Mouse (Mus musculus): Measurements from ENCODE around the gene Mt4. TPM values are rescaled to one million over a fixed set of nuclear protein-coding genes. Genes with fewer than 3 reads are reported as not detected.

The Mt4 gene
- polyA plus RNA-seq (2015; fragmentation: Nextera tagmentation; extraction: Ambion mirVana): 0.66 and 0.92 TPM in 2 replicates

DNA sequence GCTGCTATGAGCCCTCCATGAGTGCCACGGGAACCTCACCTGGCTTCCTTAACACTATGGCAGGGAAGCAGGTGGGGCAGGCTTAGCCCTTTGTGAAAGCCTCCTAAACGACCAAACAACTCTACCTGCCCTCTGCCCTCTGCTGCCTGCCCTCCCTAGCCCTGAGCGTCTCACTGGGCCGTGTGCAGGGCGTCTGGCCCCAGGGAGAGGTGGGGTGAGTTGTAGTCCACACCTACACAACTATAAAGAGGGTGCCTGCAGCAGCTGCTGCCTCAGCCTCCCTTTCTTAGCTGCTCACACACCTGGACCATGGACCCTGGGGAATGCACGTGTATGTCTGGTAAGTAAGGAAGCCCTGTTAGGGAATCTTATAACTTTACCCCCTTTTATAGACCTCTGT, at the start of gene Mt4:
Gene Mt4 (plus strand): TSS at position 265 of the 400 bp plus-strand sequence.
- no peaks in the 10 kb centered on the region for H3K36me3 ChIP-seq
- H3K4me1 ChIP-seq: no peaks in the 10 kb centered on the region
- H3K4me3 ChIP-seq (replicated peaks): no peak within 1 kb of the TSS
- H3K9me3 ChIP-seq: no peaks in the 10 kb centered on the region
- no peak within 1 kb of the TSS for H3K4me2 ChIP-seq
- no peak within 1 kb of the TSS for H3K9ac ChIP-seq
- H3K27me3 ChIP-seq (replicated peaks): no peaks in the 10 kb centered on the region
- H3K27ac ChIP-seq: no peak within 1 kb of the TSS
- 25% methylated on average over 6 of the region's 6 CpGs for WGBS
- no peak for ATAC-seq (ENCODE audit: insufficient read depth, low FRiP score, low read depth)

DNA sequence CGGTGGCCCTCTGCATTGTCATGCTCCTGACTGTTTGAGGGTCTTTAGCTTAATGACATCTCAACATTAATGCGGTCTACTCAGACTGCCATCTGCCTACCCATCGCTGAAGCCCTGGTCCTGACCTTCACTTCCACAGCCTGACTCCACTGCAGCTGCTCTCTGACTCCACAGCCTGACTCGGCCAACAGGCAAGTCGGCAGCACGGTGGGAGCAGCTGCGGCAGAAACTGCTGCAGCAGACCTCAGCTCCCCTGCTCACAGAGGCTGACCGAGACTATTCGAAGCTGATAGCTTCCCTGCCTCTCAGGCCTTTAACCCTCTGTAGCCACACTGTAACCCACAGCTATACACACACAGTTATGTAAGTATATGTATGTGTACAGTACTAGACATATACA, 49.0 kb upstream of the Mt4 start:
- Histone ChIP-seq H3K27me3 (replicated peaks) (no peaks in the 10 kb centered on the region), H3K36me3 (no peaks in the 10 kb centered on the region), H3K4me3 (replicated peaks) (no peak overlapping the region), H3K4me2 (no peak overlapping the region), H3K27ac (no peak overlapping the region), H3K9me3 (no peaks in the 10 kb centered on the region), H3K4me1 (no peaks in the 10 kb centered on the region), H3K9ac (no peak overlapping the region)
- ATAC-seq (ENCODE audit: insufficient read depth, low FRiP score, low read depth): no peak
- WGBS: 80% methylated on average over 9 of the region's 9 CpGs

DNA sequence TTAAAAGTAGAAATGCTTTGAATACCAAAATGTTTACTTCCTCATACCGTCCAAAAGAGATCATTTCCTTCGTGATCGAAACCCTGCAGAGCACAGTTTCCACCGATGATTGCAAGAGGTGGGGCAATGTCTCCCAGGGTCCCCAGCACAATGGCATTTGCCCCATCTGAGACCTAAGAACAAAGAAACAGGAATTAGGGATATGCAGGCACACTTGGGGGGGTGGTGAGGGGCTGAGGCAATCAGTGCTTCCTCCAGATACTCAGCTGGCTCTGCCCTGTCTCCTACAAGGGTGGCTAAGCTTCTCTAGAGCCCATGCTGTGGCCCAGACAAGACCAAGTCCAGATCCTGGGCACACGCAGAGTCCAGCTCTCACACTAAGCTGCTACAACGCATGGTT, 47.3 kb upstream of the Mt4 start:
- H3K27ac ChIP-seq: no peak overlapping the region
- no peaks in the 10 kb centered on the region for H3K27me3 ChIP-seq (replicated peaks)
- H3K4me1 ChIP-seq: no peaks in the 10 kb centered on the region
- no peak for ATAC-seq (ENCODE audit: insufficient read depth, low FRiP score, low read depth)
- H3K9me3 ChIP-seq: no peaks in the 10 kb centered on the region
- H3K9ac ChIP-seq: no peak overlapping the region
- 65% methylated on average over 6 of the region's 6 CpGs for WGBS
- no peaks in the 10 kb centered on the region for H3K36me3 ChIP-seq
- H3K4me3 ChIP-seq (replicated peaks): no peak overlapping the region
- H3K4me2 ChIP-seq: no peak overlapping the region

DNA sequence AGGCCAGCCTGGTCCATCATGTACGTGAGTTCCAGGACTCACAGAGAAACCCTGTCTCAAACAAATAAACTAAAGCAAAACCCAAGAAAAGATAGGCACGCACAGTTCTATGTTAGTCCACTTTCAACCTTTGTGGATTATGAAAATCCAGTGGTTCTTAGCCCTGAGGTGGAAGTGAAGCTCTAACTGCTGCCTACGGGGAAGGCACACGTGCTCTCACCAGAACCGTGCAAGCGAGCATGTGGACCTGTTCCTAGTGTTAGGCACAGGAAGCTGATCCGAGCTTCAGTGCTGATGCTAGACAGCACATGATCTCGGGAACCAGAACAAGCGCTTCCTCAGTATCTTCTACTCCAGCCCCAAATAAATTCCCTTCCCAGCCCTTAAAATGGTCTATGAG, 44.1 kb upstream of the Mt4 start:
- H3K36me3 ChIP-seq: no peaks in the 10 kb centered on the region
- ATAC-seq (ENCODE audit: insufficient read depth, low FRiP score, low read depth): no peak
- 80% methylated on average over 9 of the region's 9 CpGs for WGBS
- H3K9ac ChIP-seq: no peak overlapping the region
- no peaks in the 10 kb centered on the region for H3K4me1 ChIP-seq
- no peak overlapping the region for H3K4me3 ChIP-seq (replicated peaks)
- no peaks in the 10 kb centered on the region for H3K27me3 ChIP-seq (replicated peaks)
- H3K4me2 ChIP-seq: no peak overlapping the region
- no peaks in the 10 kb centered on the region for H3K9me3 ChIP-seq
- no peak overlapping the region for H3K27ac ChIP-seq

DNA sequence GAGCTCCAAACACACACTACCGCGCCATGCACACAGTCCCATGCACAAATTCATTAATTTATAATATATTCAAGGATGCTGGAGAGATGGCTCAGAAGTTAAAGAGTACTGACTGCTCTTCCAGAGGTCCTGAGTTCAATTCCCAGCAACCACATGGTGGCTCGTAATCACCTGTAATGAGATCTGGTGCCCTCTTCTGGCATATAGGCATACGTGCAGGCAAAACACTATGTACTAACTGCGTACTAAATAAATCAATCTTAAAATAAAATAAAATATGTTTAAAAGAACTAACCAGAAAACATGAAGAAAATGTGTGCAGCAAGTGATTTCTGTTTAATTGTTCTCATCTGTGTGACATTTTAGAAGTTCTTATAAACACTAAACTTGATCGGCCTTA, 42.7 kb upstream of the Mt4 start:
- H3K27me3 ChIP-seq (replicated peaks): no peaks in the 10 kb centered on the region
- no peaks in the 10 kb centered on the region for H3K4me1 ChIP-seq
- 79% methylated on average over 6 of the region's 6 CpGs for WGBS
- H3K27ac ChIP-seq: no peak overlapping the region
- ATAC-seq (ENCODE audit: insufficient read depth, low FRiP score, low read depth): no peak
- no peak overlapping the region for H3K9ac ChIP-seq
- no peaks in the 10 kb centered on the region for H3K9me3 ChIP-seq
- no peaks in the 10 kb centered on the region for H3K36me3 ChIP-seq
- H3K4me2 ChIP-seq: no peak overlapping the region
- no peak overlapping the region for H3K4me3 ChIP-seq (replicated peaks)

DNA sequence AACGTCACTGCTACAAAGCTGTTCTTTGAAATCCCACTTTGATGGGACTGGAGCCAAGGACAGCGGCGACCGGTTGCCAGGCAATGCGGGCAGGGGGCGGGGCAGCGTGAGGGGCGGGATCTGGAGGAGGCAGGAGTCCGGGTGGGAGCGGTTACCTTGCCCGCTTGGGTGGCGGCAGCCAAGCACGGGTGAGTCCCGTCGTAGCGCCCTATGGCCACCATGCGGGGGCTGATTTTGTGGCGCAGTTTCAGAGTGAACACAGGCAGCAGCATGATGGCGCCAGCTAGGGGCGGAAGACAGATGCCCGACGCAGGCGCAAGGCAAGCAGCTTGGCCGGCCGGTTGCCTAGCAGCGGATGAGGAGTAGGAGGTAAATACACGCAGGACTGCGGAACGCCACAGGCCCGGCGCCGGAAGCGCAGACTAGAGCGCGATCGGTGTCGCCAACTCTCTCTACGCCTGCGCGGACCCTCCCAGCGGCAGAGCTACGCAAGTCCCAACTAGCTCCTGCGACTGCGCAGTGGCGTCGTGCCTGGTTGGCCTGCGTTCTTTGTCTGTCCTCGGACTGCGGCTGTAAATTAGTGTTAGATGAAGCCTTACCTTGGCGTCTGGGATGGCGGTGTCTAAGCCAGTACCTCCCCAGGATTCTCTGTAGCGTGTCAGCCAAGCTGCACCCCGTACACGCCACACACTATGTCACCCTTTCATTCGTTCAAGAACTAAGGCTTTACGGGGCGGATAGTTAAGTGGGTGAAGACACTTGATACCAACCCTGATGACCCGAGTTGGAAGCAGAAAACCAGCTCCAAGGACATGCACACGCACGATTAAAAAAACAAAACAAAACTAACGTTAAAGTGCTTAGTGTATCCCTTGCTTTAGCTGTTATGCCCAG, 38.7 kb upstream of the Mt4 start, which contains the start of gene Bbs2:
Gene Bbs2 (minus strand): TSS at position 848 of the 894 bp plus-strand sequence.
- Histone ChIP-seq H3K4me2 (peak within 1 kb of the TSS; percentile 71), H3K36me3 (no peaks in the 10 kb centered on the region), H3K9me3 (no peaks in the 10 kb centered on the region), H3K27me3 (replicated peaks) (no peaks in the 10 kb centered on the region), H3K27ac (peak within 1 kb of the TSS; percentile 85), H3K4me3 (replicated peaks) (peak within 1 kb of the TSS; percentile 58), H3K9ac (peak within 1 kb of the TSS; percentile 37; the same call in 1 of the 2 replicates), H3K4me1 (no peaks in the 10 kb centered on the region)
- ATAC-seq (ENCODE audit: insufficient read depth, low FRiP score, low read depth): peak; percentile 100
- 1% methylated on average over 61 of the region's 61 CpGs for WGBS

DNA sequence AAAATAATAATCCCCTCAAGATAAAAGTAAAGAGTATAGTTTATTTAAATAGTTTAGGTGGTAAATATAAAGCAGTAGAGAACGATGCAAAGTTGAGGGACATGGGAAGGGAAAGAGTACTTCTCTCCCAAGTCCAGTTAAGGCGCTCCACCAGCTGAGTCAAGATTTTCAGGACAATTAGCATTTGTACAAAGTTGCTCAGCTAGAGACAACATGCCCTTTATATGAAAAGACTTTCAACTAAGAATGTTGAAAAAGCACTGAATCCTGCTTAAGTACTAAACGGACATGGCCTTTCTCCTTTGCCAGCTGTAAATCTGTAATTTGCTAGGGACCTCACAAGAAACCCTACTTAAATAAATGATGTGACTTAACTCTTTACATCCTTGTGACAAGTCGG, 38.0 kb upstream of the Mt4 start:
- Histone ChIP-seq H3K36me3 (no peaks in the 10 kb centered on the region), H3K27me3 (replicated peaks) (no peaks in the 10 kb centered on the region), H3K27ac (peak overlapping the region; percentile 85), H3K9ac (no peak overlapping the region), H3K4me2 (peak overlapping the region; percentile 71), H3K9me3 (no peaks in the 10 kb centered on the region), H3K4me3 (replicated peaks) (peak overlapping the region; percentile 58; the same call in 1 of the 2 replicates), H3K4me1 (no peaks in the 10 kb centered on the region)
- no peak for ATAC-seq (ENCODE audit: insufficient read depth, low FRiP score, low read depth)
- 38% methylated on average over 4 of the region's 4 CpGs for WGBS

DNA sequence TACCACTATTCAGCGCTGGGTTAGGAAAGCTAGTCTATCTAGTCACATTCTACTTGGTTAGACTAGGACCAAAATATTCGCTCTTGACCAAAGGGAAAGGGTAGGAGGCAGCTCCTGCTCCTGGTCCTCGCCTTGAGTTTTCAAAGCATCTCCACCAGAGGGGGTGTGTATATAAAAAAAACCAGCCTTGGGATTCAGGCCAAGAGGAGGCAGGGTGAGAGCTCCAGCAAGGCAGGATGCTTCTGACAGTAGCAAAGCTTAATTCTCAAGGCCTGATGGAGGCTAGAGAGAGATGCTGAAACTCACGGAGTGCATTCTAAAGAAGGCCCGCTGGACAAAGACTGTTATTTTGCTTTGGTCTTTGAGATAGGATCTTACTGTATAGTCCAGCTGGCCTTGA, 32.9 kb upstream of the Mt4 start:
- H3K36me3 ChIP-seq: no peaks in the 10 kb centered on the region
- no peaks in the 10 kb centered on the region for H3K9me3 ChIP-seq
- H3K9ac ChIP-seq: no peak overlapping the region
- no peak overlapping the region for H3K4me2 ChIP-seq
- H3K27ac ChIP-seq: no peak overlapping the region
- no peaks in the 10 kb centered on the region for H3K27me3 ChIP-seq (replicated peaks)
- no peak for ATAC-seq (ENCODE audit: insufficient read depth, low FRiP score, low read depth)
- no peaks in the 10 kb centered on the region for H3K4me1 ChIP-seq
- WGBS: 42% methylated on average over 5 of the region's 5 CpGs
- no peak overlapping the region for H3K4me3 ChIP-seq (replicated peaks)

DNA sequence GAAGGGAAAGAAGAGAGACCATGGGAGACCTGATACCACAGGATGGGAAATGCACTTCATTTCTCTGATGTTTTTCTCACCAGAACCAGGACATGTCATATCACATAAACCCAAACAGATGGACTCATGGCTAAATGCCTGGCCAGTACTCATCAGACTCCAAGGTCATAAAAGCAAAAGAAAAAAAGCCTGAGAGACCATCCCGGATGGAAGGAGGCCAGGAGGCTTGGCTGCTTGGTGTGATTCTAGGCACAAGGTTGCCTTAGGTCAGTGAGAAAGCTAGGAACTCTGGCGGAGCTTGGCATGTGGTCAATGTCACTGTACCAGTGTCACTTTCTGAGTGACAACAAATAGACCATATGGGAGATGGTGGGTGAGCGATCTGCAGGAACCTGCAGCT, 29.1 kb upstream of the Mt4 start:
- Histone ChIP-seq H3K9me3 (no peaks in the 10 kb centered on the region), H3K27me3 (replicated peaks) (no peaks in the 10 kb centered on the region), H3K4me3 (replicated peaks) (no peak overlapping the region), H3K4me1 (no peaks in the 10 kb centered on the region), H3K36me3 (no peaks in the 10 kb centered on the region), H3K27ac (no peak overlapping the region), H3K4me2 (no peak overlapping the region), H3K9ac (no peak overlapping the region)
- 57% methylated on average over 3 of the region's 3 CpGs for WGBS
- no peak for ATAC-seq (ENCODE audit: insufficient read depth, low FRiP score, low read depth)

DNA sequence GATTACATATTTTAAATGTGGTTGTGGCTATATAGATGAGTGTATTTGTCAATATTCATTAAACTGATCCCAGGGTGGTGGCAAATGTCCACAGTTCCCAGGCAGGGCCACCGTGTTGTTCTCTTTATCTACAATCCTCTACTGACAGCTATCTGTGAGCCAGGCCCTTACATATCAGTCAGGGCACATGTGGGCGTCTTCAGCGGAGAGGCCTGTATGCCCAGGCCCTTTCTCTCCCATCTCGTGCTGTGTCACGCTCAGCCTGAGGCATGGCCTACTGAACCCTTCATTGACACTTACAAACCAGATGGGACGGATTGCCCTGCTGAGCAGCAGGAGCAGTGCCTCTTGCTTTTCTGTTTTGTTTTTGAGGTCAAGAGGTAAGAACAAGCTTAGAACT, 27.6 kb upstream of the Mt4 start:
- no peaks in the 10 kb centered on the region for H3K4me1 ChIP-seq
- H3K4me2 ChIP-seq: no peak overlapping the region
- no peak overlapping the region for H3K4me3 ChIP-seq (replicated peaks)
- no peak overlapping the region for H3K27ac ChIP-seq
- 73% methylated on average over 6 of the region's 6 CpGs for WGBS
- no peak overlapping the region for H3K9ac ChIP-seq
- H3K9me3 ChIP-seq: no peaks in the 10 kb centered on the region
- peak; percentile 94 for ATAC-seq (ENCODE audit: insufficient read depth, low FRiP score, low read depth)
- H3K36me3 ChIP-seq: no peaks in the 10 kb centered on the region
- no peaks in the 10 kb centered on the region for H3K27me3 ChIP-seq (replicated peaks)

DNA sequence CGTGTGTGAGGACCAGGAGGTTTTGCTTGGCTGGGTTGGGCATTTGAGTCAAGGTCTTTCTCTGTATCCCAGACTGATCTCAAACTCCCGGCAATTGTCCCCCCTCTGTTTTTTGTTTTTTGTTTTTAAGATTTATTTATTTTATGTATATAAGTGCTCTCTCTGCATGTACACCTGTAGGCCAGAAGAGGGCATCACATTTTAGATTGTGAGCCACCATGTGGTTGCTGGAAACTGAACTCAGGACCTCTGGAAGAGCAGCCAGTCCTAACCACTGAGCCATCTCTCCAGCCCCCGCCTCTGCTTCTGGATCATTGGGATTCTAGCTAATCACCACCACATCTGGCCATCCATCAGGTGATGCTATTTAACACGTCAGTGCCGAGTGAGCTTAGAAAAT, 27.2 kb upstream of the Mt4 start:
- Histone ChIP-seq H3K27ac (no peak overlapping the region), H3K9ac (no peak overlapping the region), H3K27me3 (replicated peaks) (no peaks in the 10 kb centered on the region), H3K4me2 (no peak overlapping the region), H3K9me3 (no peaks in the 10 kb centered on the region), H3K4me1 (no peaks in the 10 kb centered on the region), H3K36me3 (no peaks in the 10 kb centered on the region), H3K4me3 (replicated peaks) (no peak overlapping the region)
- 73% methylated on average over 5 of the region's 5 CpGs for WGBS
- no peak for ATAC-seq (ENCODE audit: insufficient read depth, low FRiP score, low read depth)

DNA sequence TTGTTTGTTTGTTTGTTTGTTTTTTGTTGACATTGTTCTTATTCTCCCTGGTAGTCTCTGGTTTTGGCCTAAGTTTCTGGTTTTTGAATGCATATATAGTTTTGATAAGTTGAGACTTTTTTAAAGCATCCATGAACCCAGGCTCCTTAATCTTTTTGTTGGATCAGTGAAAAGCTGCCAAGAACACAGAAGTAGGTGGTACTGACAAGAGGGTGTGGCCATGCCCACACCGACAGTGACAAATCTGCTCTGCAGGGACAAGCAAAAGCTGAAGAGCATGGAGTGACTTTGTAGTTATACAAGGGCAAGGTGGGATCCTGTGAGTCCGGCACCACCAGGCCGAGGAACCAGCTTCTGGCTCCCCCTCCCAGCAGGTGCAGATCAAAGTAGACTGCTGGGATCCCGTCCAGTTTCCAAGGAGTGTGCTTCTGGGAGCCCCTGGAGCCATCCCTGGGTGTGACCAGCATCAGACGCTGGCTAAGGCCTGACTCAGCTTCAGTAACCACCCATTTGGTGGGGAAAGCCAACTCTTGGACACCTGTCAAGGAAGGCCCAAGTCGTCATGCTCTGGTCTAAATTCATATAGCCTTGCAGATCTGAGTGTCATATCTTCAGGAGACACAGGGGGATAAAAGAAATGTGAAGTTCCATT, 26.3 kb upstream of the Mt4 start:
- no peak overlapping the region for H3K4me3 ChIP-seq (replicated peaks)
- H3K27me3 ChIP-seq (replicated peaks): no peaks in the 10 kb centered on the region
- WGBS: 52% methylated on average over 6 of the region's 6 CpGs
- no peaks in the 10 kb centered on the region for H3K9me3 ChIP-seq
- no peak for ATAC-seq (ENCODE audit: insufficient read depth, low FRiP score, low read depth)
- no peak overlapping the region for H3K9ac ChIP-seq
- no peaks in the 10 kb centered on the region for H3K36me3 ChIP-seq
- H3K4me2 ChIP-seq: no peak overlapping the region
- no peak overlapping the region for H3K27ac ChIP-seq
- no peaks in the 10 kb centered on the region for H3K4me1 ChIP-seq

Data from stomach, embryonic 15.5 days (tissue).